Mouse (Mus musculus): Measurements from ENCODE around the gene Atf1.
A peak's percentile ranks its signal among the peaks of the same experiment; 100 is the strongest.

Gene Atf1

DNA sequence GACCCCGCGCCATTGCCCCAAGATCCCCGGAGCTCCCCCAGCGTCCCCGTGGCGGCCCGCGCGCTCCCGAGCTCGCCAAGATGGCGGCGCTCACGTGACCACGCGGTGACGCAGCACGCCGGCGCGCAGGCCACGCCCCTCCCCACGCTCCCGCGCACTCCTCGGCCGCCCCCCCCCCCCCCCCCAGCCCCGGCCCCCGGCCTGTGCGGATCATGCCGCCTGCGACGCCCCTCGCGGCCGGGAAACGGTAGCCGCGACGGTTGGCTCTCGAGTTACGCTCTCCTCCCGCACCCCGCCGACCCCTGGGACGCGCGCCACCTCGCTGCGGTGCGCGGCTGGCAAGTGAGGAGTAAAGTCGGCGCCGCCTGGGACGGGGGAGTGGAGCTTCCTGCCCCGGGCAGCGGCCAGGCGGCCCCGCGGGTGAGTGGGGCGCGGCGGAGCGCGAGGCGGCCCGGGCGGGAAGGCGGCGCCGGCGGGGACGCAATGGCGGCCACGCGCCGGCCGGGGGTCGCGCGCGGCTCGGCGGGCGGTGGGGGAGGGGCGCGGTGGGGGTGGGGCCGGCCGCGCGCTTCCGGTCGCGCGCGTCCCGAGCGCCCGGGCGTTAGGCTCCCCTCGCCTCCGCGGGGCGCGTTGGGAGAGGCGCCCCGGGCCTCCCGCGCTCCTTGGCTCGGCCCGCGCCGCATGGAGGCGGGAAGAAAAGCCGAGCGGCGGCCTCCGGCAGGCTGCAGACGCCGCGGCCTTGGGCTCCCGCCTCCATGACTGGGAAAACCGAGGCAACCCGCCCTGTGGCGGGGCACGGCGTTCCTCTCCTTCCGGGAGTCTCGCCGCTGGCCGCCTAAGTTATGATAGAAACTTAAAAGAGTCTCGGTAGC lies at the start of gene Atf1:
TSS of gene Atf1 (plus strand) at position 157 of the 872 bp plus-strand sequence.
- peak; percentile 83 for DNase-seq (ENCODE audit: low read depth, low spot score)

DNA sequence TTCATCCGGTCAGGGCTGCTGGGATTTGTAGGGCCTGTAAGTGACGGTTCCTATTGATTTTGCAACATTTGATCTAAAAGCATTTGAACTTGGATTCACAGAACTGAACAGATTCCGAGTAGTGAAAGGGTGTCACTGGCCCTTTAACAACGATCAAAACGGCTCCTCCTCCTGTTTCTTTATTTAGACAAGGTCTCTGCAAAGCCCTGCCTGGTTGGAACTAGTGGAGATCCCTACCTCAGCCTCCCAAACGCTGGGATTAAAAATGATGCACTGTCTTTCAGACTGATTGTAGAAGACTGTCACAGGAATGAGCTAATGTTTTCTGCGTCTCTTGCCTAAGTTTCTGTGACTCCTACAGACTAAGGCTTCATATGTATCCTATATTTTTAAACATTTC lies 49.1 kb upstream of the Atf1 start:
- no peak for DNase-seq (ENCODE audit: low read depth, low spot score)

DNA sequence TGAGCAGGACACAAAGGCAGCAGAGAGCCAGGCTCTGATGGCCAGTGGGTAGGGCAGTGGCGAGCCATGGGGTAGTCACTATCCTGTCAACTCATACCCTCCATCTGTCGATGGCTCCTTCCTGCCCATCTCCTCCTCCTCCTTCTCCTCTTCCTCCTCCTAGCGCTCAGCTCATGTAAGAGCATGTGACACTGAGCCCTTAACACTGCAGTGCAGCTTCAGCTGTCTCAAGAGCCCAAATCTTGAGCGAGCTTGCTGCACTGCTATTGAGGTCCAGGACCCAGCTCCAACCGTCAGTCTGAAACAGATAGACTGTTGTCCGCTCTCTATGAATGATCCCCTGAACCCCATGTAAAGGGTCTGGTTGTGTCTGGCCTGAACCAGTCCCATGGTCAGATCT lies 47.9 kb upstream of the Atf1 start:
- DNase-seq (ENCODE audit: low read depth, low spot score), result no peak

DNA sequence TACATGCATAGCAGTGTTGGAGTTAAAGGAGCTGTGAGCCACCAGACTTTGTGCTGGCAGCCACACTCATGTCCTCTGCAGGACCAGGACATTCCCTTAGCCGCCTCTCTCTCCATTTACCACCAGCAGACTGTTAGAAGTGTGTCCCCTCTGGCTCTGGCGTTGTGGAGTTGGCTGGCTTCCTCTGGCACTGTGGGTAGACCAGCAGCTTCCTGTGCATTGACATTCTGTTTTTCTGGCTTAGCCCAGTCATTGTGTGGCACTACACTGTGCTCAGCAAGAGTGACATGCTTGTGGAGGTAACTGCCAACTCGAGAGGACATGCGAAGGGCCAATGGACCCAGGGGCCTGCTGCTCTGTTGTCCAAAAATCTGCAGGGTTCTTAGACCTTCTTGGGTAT lies 47.4 kb upstream of the Atf1 start:
- no peak for DNase-seq (ENCODE audit: low read depth, low spot score)

DNA sequence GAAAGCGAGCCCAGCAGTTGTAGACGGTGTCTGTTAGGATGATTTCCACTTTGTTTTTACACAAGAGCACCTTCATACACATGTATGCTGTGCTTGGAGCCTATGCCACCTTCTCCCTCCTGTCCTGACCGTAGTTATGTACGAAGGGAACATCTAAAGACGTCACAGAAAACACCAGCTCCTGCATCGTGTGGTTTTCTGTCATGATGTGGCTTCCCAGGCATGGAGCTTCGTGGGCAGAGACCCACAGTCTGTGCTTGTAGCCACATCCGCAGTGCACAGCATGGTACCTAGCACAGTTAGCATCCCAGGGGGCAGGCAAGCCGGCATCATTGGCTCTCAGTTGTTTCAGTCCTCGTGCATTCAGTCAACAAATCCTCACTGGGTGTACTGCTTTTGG lies 45.8 kb upstream of the Atf1 start:
- DNase-seq (ENCODE audit: low read depth, low spot score), result no peak

DNA sequence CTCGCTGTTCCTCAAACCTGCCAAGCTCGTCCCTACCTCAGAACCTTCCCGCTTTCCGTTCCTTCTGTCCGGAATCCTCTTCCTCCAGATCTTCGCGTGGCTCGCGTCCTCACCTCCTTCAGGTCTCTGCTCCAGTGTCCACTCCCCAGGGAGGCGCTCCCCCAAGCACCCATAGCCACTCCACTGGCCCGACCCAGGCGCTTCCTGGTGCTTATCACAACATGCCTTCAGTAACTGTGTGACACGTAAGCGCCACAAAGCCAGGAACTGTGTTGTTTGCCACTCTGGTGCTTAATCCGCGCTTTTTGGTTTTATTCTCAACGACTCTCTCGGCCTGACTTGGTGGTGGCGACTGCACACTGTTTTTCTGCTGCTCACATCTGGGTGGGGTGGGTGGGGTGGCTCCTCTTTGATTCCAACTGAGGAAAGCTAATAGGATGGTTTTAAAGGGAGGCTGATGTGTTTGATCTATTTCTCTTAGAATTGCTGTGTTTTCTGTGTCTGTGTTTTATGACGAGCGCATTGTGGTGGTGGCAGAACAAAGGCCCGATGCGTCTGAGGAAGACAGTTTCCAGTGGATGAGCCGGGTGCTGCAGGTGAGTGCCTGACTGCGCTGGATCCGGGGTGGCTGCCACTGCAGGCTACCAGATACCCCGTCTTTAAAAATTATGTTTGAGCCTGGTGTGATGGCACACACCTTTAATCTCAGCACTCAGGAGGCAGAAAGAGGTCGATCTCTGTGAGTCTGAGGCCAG lies 44.9 kb upstream of the Atf1 start:
- no peak for DNase-seq (ENCODE audit: low read depth, low spot score)

DNA sequence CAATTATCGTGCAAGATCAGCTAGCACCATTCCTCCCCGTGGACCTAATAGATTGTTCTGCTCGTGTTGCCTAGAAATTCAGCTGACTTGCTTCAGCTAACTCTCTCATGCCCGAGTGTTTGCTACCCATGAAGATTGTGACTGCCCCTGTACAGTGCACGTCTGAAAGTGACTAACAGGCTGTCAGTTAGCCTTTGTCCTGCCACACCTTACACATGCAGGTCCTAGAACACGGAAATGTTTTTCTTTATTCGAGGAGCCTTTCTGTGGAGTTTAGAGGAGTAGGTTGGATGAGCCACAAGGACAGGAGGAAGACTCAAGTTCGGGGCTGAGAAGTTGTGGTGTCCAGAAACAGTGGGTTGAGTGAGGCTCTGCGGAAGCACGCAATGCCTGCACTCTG lies 44.1 kb upstream of the Atf1 start:
- DNase-seq (ENCODE audit: low read depth, low spot score), result no peak

DNA sequence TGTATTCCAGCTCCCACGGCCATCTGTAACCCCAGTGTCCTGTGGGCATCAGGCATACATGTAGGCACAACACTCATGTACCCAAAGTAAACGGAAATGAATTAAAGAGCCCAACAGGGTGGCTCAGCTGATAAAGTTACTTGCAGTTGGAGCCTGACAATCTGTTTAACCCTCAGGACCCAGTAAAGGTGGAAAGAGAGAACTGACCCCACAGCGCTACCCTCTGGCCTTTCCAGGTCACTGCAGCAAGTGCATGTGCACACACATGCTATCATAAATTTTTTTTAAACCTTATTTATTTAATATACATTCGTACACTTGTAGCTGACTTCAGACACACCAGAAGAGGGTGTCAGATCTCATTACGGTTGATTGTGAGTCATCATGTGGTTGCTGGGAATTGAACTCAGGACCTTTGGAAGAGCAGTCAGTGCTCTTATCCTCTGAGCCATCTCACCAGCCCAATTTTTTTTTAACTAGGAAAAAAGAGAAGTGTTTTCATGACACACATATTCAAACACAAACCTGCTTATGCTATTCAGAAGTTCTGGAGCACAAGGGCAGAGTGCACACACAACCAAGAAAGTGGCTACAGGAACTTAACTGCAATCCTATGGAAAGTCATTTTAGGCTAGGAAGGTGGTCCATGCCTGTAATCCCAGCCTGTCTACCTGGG lies 42.7 kb upstream of the Atf1 start:
- peak; percentile 44 for DNase-seq (ENCODE audit: low read depth, low spot score)

DNA sequence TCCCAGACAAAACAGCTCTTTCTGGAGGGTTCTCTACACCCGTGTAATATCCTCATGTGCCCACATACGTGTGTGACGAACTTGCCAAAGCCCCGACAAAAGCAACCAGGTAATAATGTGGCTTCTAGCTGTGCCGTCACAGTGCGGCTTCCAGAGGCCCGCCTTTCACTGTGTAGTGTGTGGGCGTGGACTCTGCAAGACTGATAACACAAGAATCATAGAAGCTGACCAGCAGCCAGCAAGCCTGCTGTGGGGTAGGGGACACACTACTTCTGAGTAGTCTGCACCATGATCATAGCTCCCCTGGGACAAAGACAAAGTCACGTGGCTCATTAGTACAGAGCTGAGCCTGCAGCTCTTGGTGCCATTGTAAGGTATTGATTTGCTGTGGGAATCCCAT lies 41.4 kb upstream of the Atf1 start:
- DNase-seq (ENCODE audit: low read depth, low spot score), result no peak

DNA sequence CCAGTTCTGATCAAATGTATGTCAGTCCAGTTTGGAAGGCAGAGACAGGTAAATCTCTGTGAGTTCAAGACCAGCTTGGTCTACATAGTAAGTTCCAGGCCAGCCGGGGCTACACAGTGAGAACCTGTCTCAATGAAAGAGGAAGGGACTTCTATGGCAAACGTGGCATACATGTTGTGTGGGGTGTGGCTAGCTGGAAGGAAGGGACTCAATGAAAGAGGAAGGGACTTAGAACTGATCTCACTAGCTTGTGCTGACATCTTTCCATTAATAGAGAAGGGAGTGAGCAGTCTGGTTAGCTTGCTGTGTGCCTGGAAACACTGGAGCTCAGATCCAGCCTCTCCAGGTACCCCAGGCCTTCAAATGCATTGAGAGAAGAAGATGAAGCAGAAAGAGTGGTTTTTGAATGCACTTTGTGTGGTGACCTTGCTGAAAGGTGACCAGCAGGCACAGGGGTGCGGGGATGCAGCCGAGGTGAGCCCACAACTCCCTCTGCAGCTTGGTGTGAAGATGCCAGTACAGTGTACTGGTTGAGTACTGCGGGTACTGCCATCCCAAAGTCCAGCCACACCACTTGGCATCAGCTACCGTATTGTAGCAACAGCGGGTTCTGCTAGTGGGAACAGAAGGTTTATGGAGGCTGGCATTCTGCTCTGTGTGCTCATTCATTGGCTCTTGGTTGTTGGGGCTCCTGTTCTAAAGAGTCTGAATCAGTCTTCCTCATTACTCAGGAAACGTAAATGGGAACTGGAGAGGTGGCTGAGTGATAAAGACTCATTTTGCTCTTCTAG lies 40.5 kb upstream of the Atf1 start:
- DNase-seq (ENCODE audit: low read depth, low spot score), result no peak

DNA sequence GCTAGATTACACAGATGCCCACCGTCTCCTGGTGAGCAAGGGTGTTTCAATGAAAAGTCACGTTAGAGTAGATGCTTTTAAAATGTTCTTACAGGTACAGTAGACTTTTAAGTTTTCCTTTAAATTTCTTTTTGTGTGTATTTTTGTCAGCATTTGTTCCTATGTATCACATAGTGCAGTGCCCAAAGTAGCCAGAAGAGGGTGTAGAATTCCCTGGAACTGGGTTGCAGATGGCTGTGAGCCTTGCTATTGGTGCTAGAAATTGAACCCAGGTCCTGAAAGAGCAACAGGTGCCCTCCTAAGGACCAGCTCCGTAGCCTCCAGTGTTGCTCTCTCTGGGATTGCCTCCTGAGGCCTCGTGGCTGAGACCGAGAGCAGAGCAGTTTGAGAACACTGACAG lies 39.1 kb upstream of the Atf1 start:
- peak; percentile 62 for DNase-seq (ENCODE audit: low read depth, low spot score)

DNA sequence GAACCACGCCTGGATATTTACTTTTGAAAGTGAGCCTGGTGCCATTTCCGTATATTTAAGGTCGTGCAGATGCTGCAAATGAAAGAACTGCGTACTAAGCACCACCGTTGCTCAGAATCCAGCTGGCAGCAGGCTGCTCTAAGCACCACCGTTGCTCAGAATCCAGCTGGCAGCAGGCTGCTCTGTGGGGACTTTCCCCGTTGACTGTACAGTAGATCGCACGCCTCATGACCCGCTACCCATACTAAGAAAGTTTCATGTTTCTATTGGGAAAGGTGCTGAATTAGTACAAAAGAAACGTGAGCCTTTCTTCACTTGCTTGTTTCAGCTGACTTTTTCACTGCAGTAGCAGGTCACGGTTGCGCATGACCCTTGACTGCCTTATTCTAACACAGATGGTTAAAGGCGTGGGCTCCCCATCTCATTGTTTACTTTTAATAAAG lies 38.6 kb upstream of the Atf1 start:
- no peak for DNase-seq (ENCODE audit: low read depth, low spot score)

DNA sequence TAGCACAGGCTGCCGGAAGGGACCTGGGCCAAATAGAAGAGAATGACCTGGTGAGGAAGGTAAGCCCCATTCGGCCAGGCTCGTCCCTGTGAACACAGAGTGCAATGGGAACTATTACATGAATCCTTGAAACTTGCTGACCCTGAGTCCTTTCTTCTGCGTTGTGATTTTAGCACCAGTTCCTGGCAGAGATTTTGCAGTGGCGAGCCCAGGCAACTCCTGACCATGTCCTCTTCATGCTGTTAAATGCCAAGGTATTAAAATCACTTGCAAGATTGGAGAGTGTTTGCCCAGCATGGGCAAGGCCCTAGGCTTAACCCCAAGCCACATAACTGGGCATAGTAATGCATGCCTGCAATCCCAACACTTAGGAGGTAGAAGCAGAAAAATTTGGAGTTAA lies 37.5 kb upstream of the Atf1 start:
- DNase-seq (ENCODE audit: low read depth, low spot score), result no peak

DNA sequence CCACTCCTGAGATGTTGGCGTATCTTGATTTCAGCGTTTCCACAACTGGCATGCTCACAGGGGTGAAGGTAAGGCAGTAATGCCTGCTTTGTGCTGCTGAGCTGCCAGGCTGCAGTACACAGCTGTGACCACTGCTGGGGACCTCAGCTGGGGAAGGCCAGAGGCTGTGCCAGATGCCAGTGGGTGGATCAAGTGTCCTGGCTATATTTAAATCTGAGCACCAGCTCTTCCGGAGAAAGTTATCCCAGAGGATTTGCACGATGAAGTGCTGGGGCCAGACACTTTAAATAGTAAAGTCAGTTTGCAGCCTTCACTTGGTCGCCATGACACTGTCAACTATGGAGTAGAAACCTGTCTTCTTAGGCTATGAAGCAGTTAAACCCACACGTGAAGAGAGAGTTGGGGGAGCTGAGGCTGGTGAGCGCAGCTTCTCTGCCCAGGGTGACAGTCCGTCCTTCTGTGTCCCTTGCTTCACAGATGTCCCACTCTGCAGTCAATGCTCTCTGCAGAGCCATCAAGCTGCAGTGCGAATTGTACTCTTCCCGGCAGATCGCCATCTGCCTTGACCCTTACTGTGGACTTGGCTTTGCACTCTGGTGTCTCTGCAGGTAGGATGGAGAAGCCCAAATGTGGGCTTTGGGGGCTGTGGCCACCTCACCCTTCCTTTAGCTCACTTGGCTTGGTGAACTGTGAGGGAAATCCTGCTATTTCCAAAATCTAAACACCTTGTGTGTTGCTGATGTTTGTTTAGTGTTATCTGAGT lies 28.5 kb upstream of the Atf1 start:
- no peak for DNase-seq (ENCODE audit: low read depth, low spot score)

DNA sequence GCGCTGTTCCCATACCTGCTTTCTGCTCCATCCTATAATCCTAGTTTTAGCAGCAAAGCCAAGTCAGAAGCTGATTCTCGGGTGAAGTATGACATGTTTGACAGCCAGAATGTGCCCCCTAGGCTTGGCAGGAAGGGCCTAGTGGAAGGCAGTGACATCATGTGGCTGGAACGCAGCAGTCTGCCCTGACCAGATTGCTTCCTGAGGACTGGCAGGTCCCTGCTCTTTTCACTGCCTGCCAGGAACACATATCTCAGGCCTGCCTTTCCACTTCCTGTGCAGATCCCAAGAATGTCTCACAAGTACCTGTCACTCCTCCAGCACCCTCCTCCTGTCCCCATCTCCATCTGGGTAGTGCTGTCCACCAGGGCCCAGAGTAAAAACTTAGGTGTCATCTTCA lies 27.8 kb upstream of the Atf1 start:
- no peak for DNase-seq (ENCODE audit: low read depth, low spot score)

DNA sequence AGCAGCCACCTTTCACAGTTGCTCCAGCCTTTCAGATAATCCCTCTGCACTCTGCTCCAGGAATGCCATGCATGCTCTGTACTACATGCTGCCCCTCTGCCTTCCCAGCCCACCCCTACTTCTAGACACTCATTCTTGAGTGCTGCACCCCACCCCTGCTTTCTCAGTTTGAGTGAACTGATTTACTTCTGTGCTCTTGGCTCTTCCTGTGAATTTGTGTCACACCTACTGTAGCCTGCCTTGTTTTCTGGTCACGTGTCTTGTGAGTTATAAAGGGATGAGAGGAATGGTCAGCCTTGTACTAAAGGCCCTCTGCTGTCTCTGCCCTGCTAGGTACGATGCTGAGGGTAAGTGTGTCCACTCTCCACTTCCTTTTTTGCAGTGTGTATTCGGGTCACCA lies 25.8 kb upstream of the Atf1 start:
- no peak for DNase-seq (ENCODE audit: low read depth, low spot score)

DNA sequence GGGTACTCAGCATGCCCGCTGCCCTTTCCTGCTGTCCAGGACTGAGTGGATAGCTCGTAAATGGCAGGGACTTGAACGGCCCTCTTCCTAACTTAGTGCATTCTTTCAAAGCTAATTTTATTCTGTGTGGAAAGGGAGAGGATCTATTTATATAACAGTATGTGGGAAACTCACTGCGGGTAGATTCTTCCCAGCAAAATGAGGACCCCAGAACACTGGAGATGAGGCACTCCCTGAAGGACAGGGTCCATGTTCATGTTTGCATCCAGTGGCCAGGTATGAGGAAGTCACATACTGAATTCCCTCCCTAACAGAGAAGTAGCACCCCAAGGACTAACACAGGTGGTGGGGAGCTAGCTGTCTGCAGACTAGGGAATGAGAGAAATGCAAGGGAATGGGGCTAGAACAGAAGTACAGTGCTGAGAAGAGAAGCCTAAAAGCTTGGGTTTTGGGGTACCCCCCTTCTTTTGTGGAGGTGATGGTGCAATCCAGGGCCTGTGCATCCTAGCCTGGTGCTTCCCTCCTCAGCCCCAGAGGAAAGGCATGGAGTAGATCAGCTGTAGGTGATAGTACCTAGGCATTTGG lies 25.1 kb upstream of the Atf1 start:
- no peak for DNase-seq (ENCODE audit: low read depth, low spot score)

DNA sequence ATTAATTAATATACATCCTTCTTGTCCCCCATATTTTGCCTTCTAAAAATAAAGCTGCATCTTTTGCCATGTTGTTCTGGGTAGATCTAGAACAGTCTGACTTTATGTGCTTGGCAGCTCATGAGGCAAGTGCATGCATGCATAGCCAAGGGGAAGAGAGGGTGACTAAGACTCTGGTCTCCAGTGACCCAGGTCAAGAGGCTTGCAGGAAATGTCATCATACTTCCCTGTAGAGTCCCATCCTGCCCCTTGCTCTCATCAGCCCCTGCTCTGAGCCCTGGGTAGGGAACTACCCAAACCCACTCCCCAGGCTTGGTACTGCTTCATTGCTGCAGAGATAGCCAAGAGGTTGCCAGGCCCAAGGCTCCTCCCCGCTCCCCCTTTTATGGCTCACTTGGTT lies 23.0 kb upstream of the Atf1 start:
- DNase-seq (ENCODE audit: low read depth, low spot score), result no peak

DNA sequence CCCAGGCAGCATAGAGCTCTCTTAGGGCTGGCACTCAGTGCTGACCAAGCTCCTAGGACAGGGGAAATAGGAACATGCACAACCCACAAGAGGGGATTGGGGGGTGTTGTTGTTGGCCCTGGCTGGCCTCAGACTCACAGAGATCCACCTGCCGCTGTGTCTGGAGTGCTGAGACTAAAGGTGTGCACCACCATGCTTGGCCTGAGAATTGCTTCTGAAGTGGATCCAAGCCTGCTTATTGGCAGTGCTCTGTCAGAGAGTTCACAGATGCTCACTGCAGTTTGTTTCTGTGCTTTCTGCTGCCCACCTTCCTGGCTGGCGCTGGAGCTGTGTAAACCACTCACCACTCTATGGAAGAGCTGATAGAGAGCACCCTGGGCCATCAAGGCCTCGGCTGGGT lies 17.6 kb upstream of the Atf1 start:
- DNase-seq (ENCODE audit: low read depth, low spot score), result no peak

DNA sequence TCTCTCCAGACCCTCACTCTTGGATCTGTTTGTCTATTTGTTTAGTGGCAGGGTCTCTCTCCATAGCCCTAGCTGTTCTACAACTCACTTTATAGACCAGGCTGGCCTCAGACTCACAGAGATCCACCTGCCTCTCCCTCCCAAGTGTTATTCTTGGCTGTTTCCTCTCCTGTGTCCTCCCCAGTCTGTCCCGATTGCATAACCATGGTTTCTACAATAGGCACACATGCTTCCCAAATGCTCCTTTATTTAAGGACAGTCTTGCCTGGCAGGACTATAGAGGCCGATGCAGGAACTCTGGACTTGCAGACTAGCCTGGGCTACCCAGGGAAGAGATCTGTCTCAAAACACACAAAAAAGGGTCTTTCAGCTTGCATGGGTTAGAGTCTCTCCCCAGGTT lies 14.3 kb upstream of the Atf1 start:
- no peak for DNase-seq (ENCODE audit: low read depth, low spot score)

DNA sequence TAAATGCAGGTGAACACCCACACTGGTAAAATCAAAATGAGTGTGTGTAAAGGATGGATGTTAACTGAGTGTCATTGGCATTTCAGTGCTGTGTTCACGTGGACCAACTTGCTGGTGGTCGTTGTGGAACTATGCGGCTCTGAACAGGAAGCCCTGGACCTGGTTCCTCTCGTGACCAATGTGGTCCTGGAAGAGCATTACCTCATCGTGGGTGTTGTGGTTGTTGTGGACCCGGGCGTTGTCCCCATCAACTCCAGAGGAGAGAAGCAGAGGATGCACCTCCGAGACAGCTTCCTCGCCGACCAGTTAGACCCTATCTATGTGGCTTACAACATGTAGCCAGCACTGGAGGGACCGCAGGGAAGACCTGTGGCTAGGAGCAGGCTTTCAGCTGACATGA lies 12.5 kb upstream of the Atf1 start:
- no peak for DNase-seq (ENCODE audit: low read depth, low spot score)
